In the genomic region with DNA sequence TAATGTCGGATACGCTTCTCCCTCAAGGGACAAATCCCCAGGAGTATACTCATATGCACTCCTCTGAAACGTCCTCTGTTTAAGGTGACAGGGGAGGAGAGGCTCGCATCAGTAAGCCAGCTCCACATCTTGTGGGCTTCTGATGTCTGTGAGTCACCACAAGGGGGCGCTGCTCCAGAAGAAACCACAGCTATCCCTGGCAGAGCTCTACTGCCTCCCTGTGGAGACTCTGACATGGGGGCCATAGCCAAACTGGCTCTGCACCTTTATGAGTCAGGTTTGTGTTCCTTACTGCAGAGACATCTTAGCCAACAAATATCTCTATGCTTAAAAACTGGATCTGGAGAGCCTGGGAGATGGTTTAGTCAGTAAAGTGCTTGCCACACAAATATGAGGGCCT, we compare ENCODE assay signal across 9 mouse cellular contexts. TPM values are rescaled to one million over a fixed set of nuclear protein-coding genes. Genes with fewer than 3 reads are reported as not detected.
DNase-seq lines count a peak whose midpoint lies in the region; TF ChIP-seq lines count a peak whose summit lies in the region.
"Had no signal": no experiment of that assay in that cellular context is flagged by ENCODE, and none has a peak within 500 bp of the region (broad histone marks: within the 10 kb centered on the region; RNA-seq: fewer than 3 reads in every experiment).

No protein-coding gene starts in this region.

- peaks cover 11 to 29% of the 10 kb centered on the region in 2 experiments for H3K4me1 ChIP-seq in CH12.LX (ENCODE audit: control insufficient read depth in 1 of 2, insufficient read depth in 2 of 2)
- peaks cover 2% of the 10 kb centered on the region; the same call in 1 of the 2 replicates for H3K4me1 ChIP-seq in cortical plate, adult 2 months (ENCODE audit: control insufficient read depth, insufficient read depth, low read length)

- no peaks in the 10 kb centered on the region for H3K27me3 ChIP-seq in CH12.LX (replicated peaks)

- H3K9ac ChIP-seq in CH12.LX (ENCODE audit: insufficient read depth, low read depth), result no peak overlapping the region

- H3K27ac ChIP-seq in CH12.LX (ENCODE audit: insufficient read depth, low read depth), result no peak overlapping the region
- H3K27ac ChIP-seq in cortical plate, adult 2 months (ENCODE audit: insufficient read depth, low read length), result no peak overlapping the region
- H3K27ac ChIP-seq in layer of hippocampus, adult 2 months, result no peak overlapping the region
- H3K27ac ChIP-seq: macrophage had no signal

- H3K4me3 ChIP-seq in CH12.LX (replicated peaks in 1 of 3; ENCODE audit: low read depth in 2 of 3, low read length in 2 of 3, poor library complexity in 1 of 3), result no peak overlapping the region
- no peak overlapping the region for H3K4me3 ChIP-seq in cortical plate, adult 2 months (ENCODE audit: insufficient read depth, low read length)
- H3K4me3 ChIP-seq in layer of hippocampus, adult 2 months, result no peak overlapping the region

- peaks cover 11% of the 10 kb centered on the region; the same call in 1 of the 2 replicates for H3K79me2 ChIP-seq in CH12.LX (replicated peaks; ENCODE audit: control insufficient read depth, extremely low read depth, insufficient read depth, poor library complexity, severe bottlenecking)

- dilution Hi-C loops in CH12.LX (cut with MboI; ENCODE audit: extremely low pct_ligation_motif_present, extremely low pct_unique_long_range_greater_than_20kb, low sequenced_read_pairs), result no loop called here

- H3K36me3 ChIP-seq in CH12.LX (replicated peaks in 1 of 2; ENCODE audit: control insufficient read depth in 1 of 2, insufficient read depth in 1 of 2, low read length in 1 of 2), result peaks cover 48 to 70% of the 10 kb centered on the region in 2 experiments

- TF ChIP-seq RAD21 in CH12.LX (IDR thresholded peaks at IDR 0.05; ENCODE audit: low read depth, low read length), result peak; percentile 93

- TF ChIP-seq POLR2A in CH12.LX (IDR thresholded peaks at IDR 0.05; ENCODE audit: low read depth, low read length), result no peak
- TF ChIP-seq POLR2A in cortical plate, adult 2 months (IDR thresholded peaks at IDR 0.05; ENCODE audit: extremely low read depth, insufficient read depth, low read length), result no peak

- no peak overlapping the region for H3K4me2 ChIP-seq in CH12.LX (ENCODE audit: insufficient read depth, low read depth, poor library complexity, severe bottlenecking)

- no peaks in the 10 kb centered on the region for H3K9me3 ChIP-seq in CH12.LX (replicated peaks; ENCODE audit: low read length)

- in situ Hi-C loops in CH12.LX (cut with MboI; ENCODE audit: low pct_ligation_motif_present, low pct_unique_long_range_greater_than_20kb, low sequenced_read_pairs), result no loop called here

- no peak for TF ChIP-seq EP300 in CH12.LX (IDR thresholded peaks at IDR 0.05; ENCODE audit: low read length)

- TF ChIP-seq CTCF in CH12.LX (conservative IDR thresholded peaks at IDR 0.05 in 1 of 2, IDR thresholded peaks at IDR 0.05 in 1 of 2; ENCODE audit: low read depth in 2 of 2, low read length in 2 of 2), result peak; percentile 99 to 100
- TF ChIP-seq CTCF in cortical plate, adult 2 months (IDR thresholded peaks at IDR 0.05; ENCODE audit: extremely low read depth, insufficient read depth, low read length), result peak; percentile 100
- TF ChIP-seq CTCF in layer of hippocampus, adult 2 months (conservative IDR thresholded peaks at IDR 0.05), result peak; percentile 100

- peak; percentile 95 for DNase-seq in CH12.LX (ENCODE audit: extremely low read depth)
- peak; percentile 90 to 96 for DNase-seq in adrenal gland, adult (ENCODE audit: inconsistent age in 2 of 2, low spot score in 1 of 2)
- DNase-seq in heart, adult 8-10 months (ENCODE audit: low spot score), result peak; percentile 87
- DNase-seq in layer of hippocampus, adult 2 months (ENCODE audit: low spot score in 2 of 2), result peak; percentile 87 to 92
- peak; percentile 90 for DNase-seq in lung, postnatal 25 days (ENCODE audit: low spot score)
- peak; percentile 96 for DNase-seq in right cerebral cortex, postnatal 4 days
- peak; percentile 71 for DNase-seq in yolk sac, embryonic 10.5 days (ENCODE audit: low spot score)

TF ChIP-seq in CH12.LX, 34 proteins besides CTCF, POLR2A, EP300 and RAD21 (continues in another document):
- TF ChIP-seq MEF2A (IDR thresholded peaks at IDR 0.05; ENCODE audit: borderline replicate concordance, low read depth, low read length) (no peak), HCFC1 (IDR thresholded peaks at IDR 0.05; ENCODE audit: low read depth, low read length) (no peak), IRF4 (IDR thresholded peaks at IDR 0.05; ENCODE audit: low read depth, low read length) (peak; percentile 38; the same call in 1 of the 2 replicates), NELFE (IDR thresholded peaks at IDR 0.05; ENCODE audit: low read depth, low read length) (peak; percentile 93; the same call in 1 of the 2 replicates), ETS1 (conservative IDR thresholded peaks at IDR 0.05; ENCODE audit: low read depth, low read length) (no peak), PAX5 (IDR thresholded peaks at IDR 0.05; ENCODE audit: low read length) (no peak), GABPA (IDR thresholded peaks at IDR 0.05; ENCODE audit: insufficient replicate concordance, low read depth, low read length) (no peak), BHLHE40 (IDR thresholded peaks at IDR 0.05; ENCODE audit: low read depth, low read length) (no peak), ZNF384 (IDR thresholded peaks at IDR 0.05; ENCODE audit: low read depth, low read length) (no peak; the same call in 1 of the 2 replicates), USF1 (IDR thresholded peaks at IDR 0.05; ENCODE audit: low read depth, low read length) (no peak), JUND (conservative IDR thresholded peaks at IDR 0.05; ENCODE audit: low read depth, low read length) (0 out of 2 replicates have a peak, but pooled peaks have one; percentile 20), CHD2 (IDR thresholded peaks at IDR 0.05; ENCODE audit: low read length) (no peak), ZC3H11A (IDR thresholded peaks at IDR 0.05; ENCODE audit: low read depth, low read length) (peak; percentile 82), MAFK (IDR thresholded peaks at IDR 0.05; ENCODE audit: insufficient replicate concordance, low read length) (no peak), ZKSCAN1 (IDR thresholded peaks at IDR 0.05; ENCODE audit: borderline replicate concordance, low read depth, low read length) (no peak), MXI1 (IDR thresholded peaks at IDR 0.05; ENCODE audit: low read depth, low read length) (no peak), TBP (conservative IDR thresholded peaks at IDR 0.05; ENCODE audit: low read depth, low read length) (no peak), POLR2AphosphoS2 (IDR thresholded peaks at IDR 0.05; ENCODE audit: low read depth, low read length) (no peak), CHD1 (IDR thresholded peaks at IDR 0.05; ENCODE audit: low read depth, low read length) (no peak), RCOR1 (conservative IDR thresholded peaks at IDR 0.05; ENCODE audit: low read depth, low read length) (no peak), NRF1 (IDR thresholded peaks at IDR 0.05; ENCODE audit: low read depth, low read length) (no peak), KAT2A (IDR thresholded peaks at IDR 0.05; ENCODE audit: insufficient replicate concordance, low read length) (no peak), SMC3 (IDR thresholded peaks at IDR 0.05; ENCODE audit: low read depth, low read length) (peak; percentile 99), MAZ (IDR thresholded peaks at IDR 0.05; ENCODE audit: low read depth, low read length) (peak; percentile 98), USF2 (conservative IDR thresholded peaks at IDR 0.05; ENCODE audit: low read depth, low read length) (no peak), ZMIZ1 (IDR thresholded peaks at IDR 0.05; ENCODE audit: low read depth, low read length) (no peak), SIN3A (IDR thresholded peaks at IDR 0.05; ENCODE audit: low read length) (no peak; the same call in 1 of the 2 replicates), E2F4 (IDR thresholded peaks at IDR 0.05; ENCODE audit: insufficient replicate concordance, low read depth, low read length) (no peak), TCF12 (IDR thresholded peaks at IDR 0.05; ENCODE audit: low read depth, low read length) (no peak), MAX (IDR thresholded peaks at IDR 0.05; ENCODE audit: low read length) (no peak)

RNA-seq across cellular contexts. Expression of a gene that starts 14.5 kb away (rescaled TPM):
- total RNA-seq in CH12.LX (2012; rRNA removed), result 31.8 and 34.1 TPM in 2 replicates
- 37.9 and 41.8 TPM in 2 replicates for total RNA-seq in CH12.LX (2014; rRNA removed)
- polyA plus RNA-seq in CH12.LX (2012; ENCODE audit: insufficient read length, low read depth), result 52.4 and 59.2 TPM in 2 replicates
- 16.4 and 17.7 TPM in 2 replicates for polyA plus RNA-seq in cortical plate, adult 2 months (2012; rRNA removed)
- total RNA-seq in heart, adult 8-10 months (2022), result 1 to 10 TPM; 5.5 to 6.0 (median 5.8) TPM
- total RNA-seq in layer of hippocampus, adult 2 months (2021), result 10 to 100 TPM; 10.7 to 14.6 TPM

RNA-seq across cellular contexts. Expression of a gene that starts 23.5 kb away (rescaled TPM):
- total RNA-seq in CH12.LX (2012; rRNA removed), result 41.7 and 45.2 TPM in 2 replicates
- 72.1 and 73.7 TPM in 2 replicates for total RNA-seq in CH12.LX (2014; rRNA removed)
- polyA plus RNA-seq in CH12.LX (2012; ENCODE audit: insufficient read length, low read depth), result 136 and 138 TPM in 2 replicates
- 260 and 329 TPM in 2 replicates for polyA plus RNA-seq in cortical plate, adult 2 months (2012; rRNA removed)
- 10 to 100 TPM; 23.3 to 27.1 (median 25.7) TPM for total RNA-seq in heart, adult 8-10 months (2022)
- 100 to 1,000 TPM; 115 to 121 TPM for total RNA-seq in layer of hippocampus, adult 2 months (2021)

RNA-seq across cellular contexts. Expression of a gene that starts 31.4 kb away (rescaled TPM):
- total RNA-seq in CH12.LX (2012; rRNA removed) (10.2 and 11.1 TPM in 2 replicates), CH12.LX (2014; rRNA removed) (4.8 and 5.1 TPM in 2 replicates)
- polyA plus RNA-seq in CH12.LX (2012; ENCODE audit: insufficient read length, low read depth), result 22.0 and 25.8 TPM in 2 replicates
- polyA plus RNA-seq in cortical plate, adult 2 months (2012; rRNA removed), result 29.7 and 31.5 TPM in 2 replicates
- 10 to 100 TPM; 16.4 to 28.8 (median 21.7) TPM for total RNA-seq in heart, adult 8-10 months (2022)
- total RNA-seq in layer of hippocampus, adult 2 months (2021), result 10 to 100 TPM; 18.9 to 20.1 TPM

RNA-seq across cellular contexts. Expression of a gene that starts 43.0 kb away (rescaled TPM):
- total RNA-seq in CH12.LX (2012; rRNA removed), result 0.13 TPM in 2 replicates
- 0.08 TPM in 1 of 2 replicates, not detected in the other for total RNA-seq in CH12.LX (2014; rRNA removed)
- 0.44 and 0.47 TPM in 2 replicates for polyA plus RNA-seq in CH12.LX (2012; ENCODE audit: insufficient read length, low read depth)
- 35.1 and 39.0 TPM in 2 replicates for polyA plus RNA-seq in cortical plate, adult 2 months (2012; rRNA removed)
- total RNA-seq in heart, adult 8-10 months (2022), result 100 to 1,000 TPM; 111 to 143 (median 126) TPM
- total RNA-seq in layer of hippocampus, adult 2 months (2021), result 10 to 100 TPM; 16.4 to 19.7 TPM

RNA-seq across cellular contexts. Expression of a gene that starts 51.4 kb away (rescaled TPM):
- total RNA-seq in CH12.LX (2012; rRNA removed), result not detected in 2 replicates
- not detected in 2 replicates for total RNA-seq in CH12.LX (2014; rRNA removed)
- 0.41 and 0.46 TPM in 2 replicates for polyA plus RNA-seq in CH12.LX (2012; ENCODE audit: insufficient read length, low read depth)
- polyA plus RNA-seq in cortical plate, adult 2 months (2012; rRNA removed), result 3.5 and 4.2 TPM in 2 replicates
- not detected for total RNA-seq in heart, adult 8-10 months (2022)
- 1 to 10 TPM; 1.4 to 2.9 TPM for total RNA-seq in layer of hippocampus, adult 2 months (2021)
- polyA plus RNA-seq: macrophage had no signal
